Mouse (Mus musculus): ENCODE results near the gene Nek7.

The Nek7 gene

GRCm38 (mm10) chr1:138619996-138620461 is at the start of gene Nek7:
Gene Nek7 (minus strand): TSS chr1:138620141.
- peak; percentile 66 for DNase-seq

- no peak for DNase-seq
These were observed 42.4 kb upstream of the Nek7 start for GRCm38 (mm10) chr1:138662342-138662741.

GRCm38 (mm10) chr1:138654212-138654611 is 34.3 kb upstream of the Nek7 start:
- no peak for DNase-seq

GRCm38 (mm10) chr1:138644991-138645390 is 25.1 kb upstream of the Nek7 start:
- peak; percentile 49 for DNase-seq

- no peak for DNase-seq
These were observed 23.4 kb upstream of the Nek7 start for GRCm38 (mm10) chr1:138643306-138643830.

- DNase-seq = no peak
These were observed 21.1 kb upstream of the Nek7 start for GRCm38 (mm10) chr1:138640934-138641461.

GRCm38 (mm10) chr1:138637850-138638249 is 17.9 kb upstream of the Nek7 start:
- peak; percentile 31 for DNase-seq

GRCm38 (mm10) chr1:138634561-138634960 is 14.6 kb upstream of the Nek7 start:
- no peak for DNase-seq

- no peak for DNase-seq
These were observed 9.0 kb upstream of the Nek7 start for GRCm38 (mm10) chr1:138628919-138629318.

- DNase-seq = no peak
These were observed 8.5 kb upstream of the Nek7 start for GRCm38 (mm10) chr1:138628486-138628885.

- no peak for DNase-seq
These were observed 7.9 kb upstream of the Nek7 start for GRCm38 (mm10) chr1:138627804-138628203.

- DNase-seq = no peak
These were observed 6.3 kb upstream of the Nek7 start for GRCm38 (mm10) chr1:138626288-138626687.

GRCm38 (mm10) chr1:138623870-138624269 is 3.9 kb upstream of the Nek7 start:
- no peak for DNase-seq

- DNase-seq = no peak
These were observed 2.9 kb upstream of the Nek7 start for GRCm38 (mm10) chr1:138622831-138623230.

GRCm38 (mm10) chr1:138622431-138622830 is 2.5 kb upstream of the Nek7 start:
- no peak for DNase-seq

GRCm38 (mm10) chr1:138619114-138619971 is 598 bp downstream of the Nek7 start:
- peak; percentile 99 for DNase-seq

GRCm38 (mm10) chr1:138618012-138618354 is 2.0 kb downstream of the Nek7 start:
- DNase-seq = peak; percentile 94

- no peak for DNase-seq
These were observed 2.5 kb downstream of the Nek7 start for GRCm38 (mm10) chr1:138617279-138618011.

- DNase-seq = no peak
These were observed 4.6 kb downstream of the Nek7 start for GRCm38 (mm10) chr1:138615388-138615787.

GRCm38 (mm10) chr1:138614552-138615287 is 5.2 kb downstream of the Nek7 start:
- peak; percentile 17 for DNase-seq

- no peak for DNase-seq
These were observed 7.8 kb downstream of the Nek7 start for GRCm38 (mm10) chr1:138612177-138612576.

GRCm38 (mm10) chr1:138609176-138609575 is 10.8 kb downstream of the Nek7 start:
- no peak for DNase-seq

- no peak for DNase-seq
These were observed 11.6 kb downstream of the Nek7 start for GRCm38 (mm10) chr1:138608336-138608735.

Measured in kidney, adult 11 months (tissue).